Mouse (Mus musculus) CH12.LX (cell line): ENCODE data around the gene Jup.

Experiments used
- CTCF ChIP-seq, 2 experiments: IDR thresholded peaks in 1 of 2; conservative IDR thresholded peaks in 1 of 2; 2 replicates each; pipeline ENCODE4 v1.5.1; 2011 to 2012; ENCODE audit warnings: low read depth in 2 of 2, low read length in 2 of 2, improper control_type of control experiment in 1 of 2, inconsistent platforms in 1 of 2, mild to moderate bottlenecking in 1 of 2, moderate library complexity in 1 of 2
- EP300 ChIP-seq: IDR thresholded peaks from 2 replicates; pipeline ENCODE4 v1.6.1; 2011; ENCODE audit warnings: low read length, improper control_type of control experiment
- ETS1 ChIP-seq: conservative IDR thresholded peaks from 2 replicates; pipeline ENCODE4 v1.6.1; 2012; ENCODE audit warnings: low read depth, mild to moderate bottlenecking, inconsistent platforms, low read length, improper control_type of control experiment, moderate library complexity
- HCFC1 ChIP-seq: IDR thresholded peaks from 2 replicates; pipeline ENCODE4 v1.6.1; 2012; ENCODE audit warnings: low read depth, mild to moderate bottlenecking, inconsistent platforms, low read length, improper control_type of control experiment
- IRF4 ChIP-seq: IDR thresholded peaks from 2 replicates; pipeline ENCODE4 v1.6.1; 2014; ENCODE audit warnings: low read depth, mild to moderate bottlenecking, inconsistent platforms, low read length, improper control_type of control experiment
- JUN ChIP-seq: IDR thresholded peaks from 2 replicates; pipeline ENCODE4 v1.6.1; 2011; ENCODE audit warnings: low read depth, mild to moderate bottlenecking, low read length, improper control_type of control experiment, moderate library complexity; ENCODE audit not compliant: insufficient read depth
- MAZ ChIP-seq: IDR thresholded peaks from 2 replicates; pipeline ENCODE4 v1.6.1; 2012; ENCODE audit warnings: low read depth, mild to moderate bottlenecking, inconsistent platforms, low read length, improper control_type of control experiment, moderate library complexity
- MEF2A ChIP-seq: IDR thresholded peaks from 2 replicates; pipeline ENCODE4 v1.6.1; 2014; ENCODE audit warnings: low read depth, mild to moderate bottlenecking, inconsistent platforms, low read length, improper control_type of control experiment, borderline replicate concordance
- POLR2A ChIP-seq: IDR thresholded peaks from 2 replicates; pipeline ENCODE4 v1.6.1; 2011; ENCODE audit warnings: low read depth, mild to moderate bottlenecking, improper control_type of control experiment, low read length
- POLR2AphosphoS2 ChIP-seq: IDR thresholded peaks from 2 replicates; pipeline ENCODE4 v1.6.1; 2011; ENCODE audit warnings: low read depth, low read length, improper control_type of control experiment
- RCOR1 ChIP-seq: conservative IDR thresholded peaks from 2 replicates; pipeline ENCODE4 v1.6.1; 2012; ENCODE audit warnings: low read depth, mild to moderate bottlenecking, inconsistent platforms, low read length, improper control_type of control experiment
- SMC3 ChIP-seq: IDR thresholded peaks from 2 replicates; pipeline ENCODE4 v1.6.1; 2011; ENCODE audit warnings: low read depth, low read length, improper control_type of control experiment
- ZNF384 ChIP-seq: IDR thresholded peaks from 2 replicates; pipeline ENCODE4 v1.6.1; 2012; ENCODE audit warnings: low read depth, low read length, improper control_type of control experiment, inconsistent platforms

GRCm38 (mm10) chr11:100352076-100352857, 45.3 kb downstream of the Jup start:
- TF ChIP-seq EP300, result no peak
- TF ChIP-seq ZNF384, result no peak
- peak; percentile 16 to 75; a peak in 3 of 4 replicates for TF ChIP-seq CTCF (conservative IDR thresholded peaks at IDR 0.05 in 1 of 2, IDR thresholded peaks at IDR 0.05 in 1 of 2; ENCODE audit: low read depth in 2 of 2, low read length in 2 of 2)
- TF ChIP-seq IRF4, result no peak
- TF ChIP-seq JUN, result no peak
- no peak; the same call in 1 of the 2 replicates for TF ChIP-seq MEF2A
- no peak for TF ChIP-seq POLR2A
- no peak for TF ChIP-seq ETS1
- no peak for TF ChIP-seq MAZ
- TF ChIP-seq RCOR1, result no peak
- TF ChIP-seq SMC3, result peak; percentile 54
- TF ChIP-seq HCFC1, result no peak
- TF ChIP-seq POLR2AphosphoS2, result no peak
